Mouse (Mus musculus): ENCODE measurements around the gene Trim26. TPM values are rescaled to one million over a fixed set of nuclear protein-coding genes. Genes with fewer than 3 reads are reported as not detected.

Gene Trim26
- polyA plus RNA-seq, 1 experiment from 2014 or later: 39.9 TPM

DNA sequence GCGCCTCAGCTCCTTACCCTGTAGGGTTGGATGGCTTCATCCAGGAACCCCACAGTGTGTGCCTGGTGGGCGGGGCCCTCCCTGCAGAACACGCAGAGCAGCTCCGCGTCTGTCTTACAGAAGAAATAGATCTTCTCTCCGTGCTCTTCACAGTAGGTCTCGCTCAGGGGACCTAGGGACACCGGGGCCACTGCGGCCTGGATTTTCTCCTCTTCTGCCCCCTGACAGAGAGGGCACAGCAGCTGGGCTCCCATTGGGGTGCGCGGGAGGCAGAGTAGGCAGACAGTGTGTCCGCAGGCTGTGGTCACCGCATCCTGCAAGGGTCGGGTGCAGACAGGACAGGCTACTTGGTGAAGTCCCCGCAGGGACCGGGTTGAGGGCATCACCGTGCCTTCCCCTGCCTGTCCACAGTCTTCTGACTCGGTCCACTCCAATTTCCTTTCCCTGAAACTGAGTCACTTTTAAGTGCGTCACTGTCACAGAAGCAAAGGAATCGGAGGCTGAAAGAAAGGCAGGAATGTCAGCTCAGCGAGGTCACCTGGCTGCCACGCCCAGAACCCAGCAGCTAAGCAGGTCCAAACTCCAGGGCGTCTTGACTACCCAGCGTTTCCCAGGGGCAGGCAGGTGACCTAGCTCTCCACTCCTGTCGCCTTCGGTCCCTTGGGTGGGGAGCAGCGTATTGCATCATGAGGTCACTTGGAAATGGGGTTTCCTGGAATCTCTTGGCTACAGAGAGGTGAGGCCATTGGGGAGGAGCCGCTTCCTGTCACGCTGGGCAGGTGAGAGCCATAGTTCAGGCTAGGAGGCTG lies 30.0 kb downstream of the Trim26 start, which contains the start of gene Trim15:
Gene Trim15 (minus strand): TSS at position 492 of the 809 bp plus-strand sequence.
- Histone ChIP-seq H3K27me3 (ENCODE audit: control insufficient read depth, insufficient read depth, low read length) (peaks cover 8% of the 10 kb centered on the region), H3K4me2 (ENCODE audit: low read depth, low read length) (peak within 1 kb of the TSS; percentile 58), H3K9me3 (replicated peaks; ENCODE audit: control insufficient read depth, low read length) (no peaks in the 10 kb centered on the region), H3K36me3 (ENCODE audit: control insufficient read depth, insufficient read depth, low read length) (no peaks in the 10 kb centered on the region), H3K27ac (ENCODE audit: low read length) (no peak within 1 kb of the TSS; the same call in 1 of the 2 replicates), H3K4me1 (ENCODE audit: control insufficient read depth, insufficient read depth, low read length) (no peaks in the 10 kb centered on the region; the same call in 1 of the 2 replicates), H3K4me3 (replicated peaks; ENCODE audit: low read length) (peak within 1 kb of the TSS; percentile 35), H3K9ac (ENCODE audit: low read length) (peak within 1 kb of the TSS; percentile 49)
- 11% methylated on average over 29 of the region's 29 CpGs for WGBS
- ATAC-seq (ENCODE audit: insufficient read depth, low FRiP score): peak; percentile 89

- H3K36me3 ChIP-seq (ENCODE audit: control insufficient read depth, insufficient read depth, low read length): no peaks in the 10 kb centered on the region
- H3K27ac ChIP-seq (ENCODE audit: low read length): no peak overlapping the region
- H3K4me1 ChIP-seq (ENCODE audit: control insufficient read depth, insufficient read depth, low read length): no peaks in the 10 kb centered on the region; the same call in 1 of the 2 replicates
- peaks cover 8% of the 10 kb centered on the region for H3K27me3 ChIP-seq (ENCODE audit: control insufficient read depth, insufficient read depth, low read length)
- no peak overlapping the region for H3K4me3 ChIP-seq (replicated peaks; ENCODE audit: low read length)
- H3K4me2 ChIP-seq (ENCODE audit: low read depth, low read length): no peak overlapping the region
- no peak for ATAC-seq (ENCODE audit: insufficient read depth, low FRiP score)
- 78% methylated on average over 2 of the region's 2 CpGs for WGBS
- H3K9ac ChIP-seq (ENCODE audit: low read length): no peak overlapping the region
- no peaks in the 10 kb centered on the region for H3K9me3 ChIP-seq (replicated peaks; ENCODE audit: control insufficient read depth, low read length)
Observed at GRCm38 (mm10) chr17:36868836-36869235, 31.9 kb downstream of the Trim26 start.

DNA sequence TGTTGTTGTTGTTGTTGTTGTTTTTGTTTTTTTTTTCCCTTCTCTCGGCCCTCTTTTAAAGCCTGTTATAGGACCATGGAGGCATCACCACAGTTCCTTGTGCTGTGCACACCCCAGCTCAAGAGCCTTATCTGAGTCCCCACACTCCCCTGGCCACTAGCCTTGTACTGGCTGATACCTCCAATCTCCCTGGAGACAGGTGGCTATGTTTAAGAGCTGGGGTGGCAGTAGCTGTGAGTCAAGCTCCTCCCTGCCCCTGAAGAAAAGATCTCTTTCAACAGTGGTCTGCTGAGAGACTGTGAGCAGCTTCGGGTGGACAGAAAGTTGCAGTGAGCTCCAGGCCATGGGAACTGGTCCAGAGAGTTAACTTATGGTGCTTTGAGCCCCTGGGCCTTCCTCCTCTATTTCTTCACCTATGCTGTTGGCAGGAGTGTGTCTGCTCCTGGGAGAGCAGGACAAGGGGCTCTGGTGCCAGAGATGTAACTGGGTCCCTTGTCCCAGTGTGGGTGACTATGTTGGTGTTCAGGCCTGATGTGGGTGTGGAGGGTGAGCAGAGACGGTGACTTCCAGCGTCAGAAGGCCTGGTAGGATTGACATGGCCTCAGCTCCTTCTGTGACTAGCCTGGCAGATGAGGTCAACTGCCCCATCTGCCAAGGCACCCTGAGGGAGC lies 32.5 kb downstream of the Trim26 start, which contains the start of gene Trim10:
Gene Trim10 (plus strand): TSS at position 291 of the 671 bp plus-strand sequence.
- Histone ChIP-seq H3K4me1 (ENCODE audit: control insufficient read depth, insufficient read depth, low read length) (no peaks in the 10 kb centered on the region; the same call in 1 of the 2 replicates), H3K4me3 (replicated peaks; ENCODE audit: low read length) (no peak within 1 kb of the TSS; the same call in 1 of the 2 replicates), H3K4me2 (ENCODE audit: low read depth, low read length) (peak within 1 kb of the TSS; percentile 13; the same call in 1 of the 2 replicates), H3K27me3 (ENCODE audit: control insufficient read depth, insufficient read depth, low read length) (peaks cover 8% of the 10 kb centered on the region), H3K9me3 (replicated peaks; ENCODE audit: control insufficient read depth, low read length) (no peaks in the 10 kb centered on the region), H3K27ac (ENCODE audit: low read length) (no peak within 1 kb of the TSS), H3K36me3 (ENCODE audit: control insufficient read depth, insufficient read depth, low read length) (no peaks in the 10 kb centered on the region), H3K9ac (ENCODE audit: low read length) (peak within 1 kb of the TSS; percentile 39; the same call in 1 of the 2 replicates)
- 82% methylated on average over 4 of the region's 4 CpGs for WGBS
- peak; percentile 76 for ATAC-seq (ENCODE audit: insufficient read depth, low FRiP score)

DNA sequence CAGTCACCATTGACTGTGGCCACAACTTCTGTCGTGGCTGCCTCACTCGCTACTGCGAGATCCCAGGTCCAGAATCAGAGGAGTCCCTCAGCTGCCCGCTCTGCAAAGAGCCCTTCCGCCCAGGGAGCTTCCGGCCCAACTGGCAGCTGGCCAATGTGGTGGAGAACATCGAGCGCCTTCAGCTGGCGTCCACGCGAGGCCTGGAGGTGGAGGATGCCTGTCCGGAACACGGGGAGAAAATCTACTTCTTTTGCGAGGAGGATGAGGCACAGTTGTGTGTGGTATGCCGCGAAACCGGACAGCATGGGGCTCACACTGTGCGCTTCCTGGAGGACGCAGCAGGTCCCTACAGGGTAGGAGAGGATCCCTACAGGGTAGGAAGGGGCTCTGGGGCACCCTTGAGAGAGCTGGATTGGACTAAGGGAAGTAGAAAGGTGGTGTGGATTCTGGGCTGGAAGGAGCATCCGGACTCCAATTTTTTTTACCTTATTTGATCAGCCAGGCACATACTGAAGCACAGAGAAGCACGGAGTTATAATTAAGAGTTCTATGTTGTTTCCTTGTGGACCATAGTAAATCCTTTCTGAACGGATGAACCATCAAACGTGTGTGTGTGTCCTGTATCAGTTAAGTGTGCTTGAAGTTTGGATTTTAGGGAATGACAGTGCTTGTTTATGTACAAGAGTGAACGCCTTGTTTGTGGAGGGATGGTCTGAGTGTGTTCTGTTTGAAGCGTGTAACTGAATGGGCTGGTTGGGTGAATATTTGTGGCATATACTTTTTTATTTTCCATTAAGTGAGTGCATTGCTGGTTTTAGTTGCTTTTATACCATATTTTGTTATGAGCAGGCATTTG lies 33.2 kb downstream of the Trim26 start:
- Histone ChIP-seq H3K36me3 (ENCODE audit: control insufficient read depth, insufficient read depth, low read length) (no peaks in the 10 kb centered on the region), H3K9ac (ENCODE audit: low read length) (peak overlapping the region; percentile 39; the same call in 1 of the 2 replicates), H3K4me3 (replicated peaks; ENCODE audit: low read length) (no peak overlapping the region; the same call in 1 of the 2 replicates), H3K4me2 (ENCODE audit: low read depth, low read length) (peak overlapping the region; percentile 13; the same call in 1 of the 2 replicates), H3K4me1 (ENCODE audit: control insufficient read depth, insufficient read depth, low read length) (no peaks in the 10 kb centered on the region; the same call in 1 of the 2 replicates), H3K27ac (ENCODE audit: low read length) (no peak overlapping the region), H3K27me3 (ENCODE audit: control insufficient read depth, insufficient read depth, low read length) (peaks cover 8% of the 10 kb centered on the region), H3K9me3 (replicated peaks; ENCODE audit: control insufficient read depth, low read length) (no peaks in the 10 kb centered on the region)
- ATAC-seq (ENCODE audit: insufficient read depth, low FRiP score): no peak
- 65% methylated on average over 25 of the region's 25 CpGs for WGBS

GRCm38 (mm10) chr17:36874636-36875035 lies 37.7 kb downstream of the Trim26 start:
- H3K4me1 ChIP-seq (ENCODE audit: control insufficient read depth, insufficient read depth, low read length): no peaks in the 10 kb centered on the region; the same call in 1 of the 2 replicates
- no peak overlapping the region for H3K27ac ChIP-seq (ENCODE audit: low read length)
- H3K9me3 ChIP-seq (replicated peaks; ENCODE audit: control insufficient read depth, low read length): no peaks in the 10 kb centered on the region
- H3K4me2 ChIP-seq (ENCODE audit: low read depth, low read length): no peak overlapping the region
- H3K4me3 ChIP-seq (replicated peaks; ENCODE audit: low read length): no peak overlapping the region
- H3K36me3 ChIP-seq (ENCODE audit: control insufficient read depth, insufficient read depth, low read length): no peaks in the 10 kb centered on the region
- no peak overlapping the region for H3K9ac ChIP-seq (ENCODE audit: low read length)
- WGBS: 28% methylated on average over 4 of the region's 4 CpGs
- no peaks in the 10 kb centered on the region for H3K27me3 ChIP-seq (ENCODE audit: control insufficient read depth, insufficient read depth, low read length)
- ATAC-seq (ENCODE audit: insufficient read depth, low FRiP score): no peak

DNA sequence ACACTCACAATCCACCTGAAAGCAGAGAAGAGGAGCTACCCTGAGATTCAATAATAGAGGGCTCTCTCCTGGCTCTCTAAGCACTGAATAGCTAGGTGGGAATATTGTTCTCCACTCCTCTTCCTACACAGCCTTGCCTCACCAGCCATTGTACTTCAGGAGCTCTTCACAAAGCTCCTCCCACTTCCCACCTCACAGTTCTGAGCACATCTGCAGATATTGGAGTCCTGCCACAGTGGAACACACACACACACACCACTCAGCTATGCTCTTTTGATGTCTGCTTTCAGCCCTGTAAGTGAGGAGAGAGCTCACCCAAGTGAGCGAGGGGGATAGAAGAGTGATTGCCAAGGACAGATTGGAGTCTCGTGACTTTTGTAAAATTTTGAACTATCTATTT lies 46.4 kb downstream of the Trim26 start:
- H3K9me3 ChIP-seq (replicated peaks; ENCODE audit: control insufficient read depth, low read length): no peaks in the 10 kb centered on the region
- no peaks in the 10 kb centered on the region for H3K27me3 ChIP-seq (ENCODE audit: control insufficient read depth, insufficient read depth, low read length)
- no peaks in the 10 kb centered on the region for H3K4me1 ChIP-seq (ENCODE audit: control insufficient read depth, insufficient read depth, low read length)
- no peak for ATAC-seq (ENCODE audit: insufficient read depth, low FRiP score)
- no peak overlapping the region for H3K4me3 ChIP-seq (replicated peaks; ENCODE audit: low read length)
- no peak overlapping the region for H3K27ac ChIP-seq (ENCODE audit: low read length)
- WGBS: 57% methylated on average over 2 of the region's 2 CpGs
- H3K4me2 ChIP-seq (ENCODE audit: low read depth, low read length): no peak overlapping the region
- H3K36me3 ChIP-seq (ENCODE audit: control insufficient read depth, insufficient read depth, low read length): no peaks in the 10 kb centered on the region
- no peak overlapping the region for H3K9ac ChIP-seq (ENCODE audit: low read length)

- no peaks in the 10 kb centered on the region for H3K4me1 ChIP-seq (ENCODE audit: control insufficient read depth, insufficient read depth, low read length)
- no peaks in the 10 kb centered on the region for H3K36me3 ChIP-seq (ENCODE audit: control insufficient read depth, insufficient read depth, low read length)
- WGBS: 88% methylated on average over 12 of the region's 12 CpGs
- no peak overlapping the region for H3K27ac ChIP-seq (ENCODE audit: low read length)
- no peaks in the 10 kb centered on the region for H3K27me3 ChIP-seq (ENCODE audit: control insufficient read depth, insufficient read depth, low read length)
- peak; percentile 25; the same call in 1 of the 2 replicates for ATAC-seq (ENCODE audit: insufficient read depth, low FRiP score)
- no peak overlapping the region for H3K4me2 ChIP-seq (ENCODE audit: low read depth, low read length)
- H3K9ac ChIP-seq (ENCODE audit: low read length): no peak overlapping the region
- H3K4me3 ChIP-seq (replicated peaks; ENCODE audit: low read length): no peak overlapping the region
- H3K9me3 ChIP-seq (replicated peaks; ENCODE audit: control insufficient read depth, low read length): no peaks in the 10 kb centered on the region
Observed at GRCm38 (mm10) chr17:36885132-36885790, 48.3 kb downstream of the Trim26 start.

Measured in stomach, embryonic 16.5 days (tissue).